Mouse (Mus musculus) olfactory bulb, adult 2 months (tissue): ENCODE data around the gene Zfp473.

Experiments
- CTCF ChIP-seq: fragments of 200-500 bp; IDR thresholded peaks from 2 replicates; pipeline ENCODE4 v1.5.1; 2012; ENCODE audit warnings: low read depth, mild to moderate bottlenecking, low read length, moderate library complexity; ENCODE audit not compliant: insufficient read depth
- POLR2A ChIP-seq: fragments of 200-500 bp; IDR thresholded peaks from 2 replicates; pipeline ENCODE4 v1.6.1; 2012; ENCODE audit warnings: mild to moderate bottlenecking, low read depth, low read length, moderate library complexity; ENCODE audit not compliant: insufficient read depth

DNA sequence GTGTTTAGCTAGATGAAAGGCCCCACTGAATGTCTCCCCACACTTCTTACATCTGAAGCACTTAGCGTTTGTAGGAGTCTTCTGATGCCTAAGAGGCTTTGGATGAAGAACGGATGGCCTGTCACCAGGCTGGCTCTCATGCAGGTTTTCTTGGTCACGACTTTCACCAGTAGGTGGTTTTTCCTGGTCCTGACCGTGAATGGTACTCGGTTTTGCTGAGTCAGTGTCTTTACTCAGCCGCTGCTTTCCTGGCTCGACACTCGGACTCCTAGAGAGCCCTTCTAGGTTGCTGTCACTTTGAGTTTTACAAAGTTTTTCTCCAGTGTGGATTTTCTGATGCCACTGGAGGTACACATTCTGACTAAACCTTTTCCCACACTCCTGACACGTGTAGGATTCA lies 17.1 kb downstream of the Zfp473 start:
- TF ChIP-seq CTCF: no peak
- no peak for TF ChIP-seq POLR2A
